Mouse (Mus musculus): ENCODE measurements at regions not wholly inside any gene's neighbourhood (a gene's known extent, or its start where the extent isn't known, plus 50 kb on each side); places are given as distances from the start of the nearest gene placed in this dataset.

- DNase-seq: peak; percentile 3
Measured at GRCm38 (mm10) chr16:42808864-42809263, 66.8 kb upstream of the Zbtb20 start.

- DNase-seq: no peak
Measured at GRCm38 (mm10) chr16:42807536-42807935, 68.1 kb upstream of the Zbtb20 start.

GRCm38 (mm10) chr16:42803609-42804008 lies 72.1 kb upstream of the Zbtb20 start:
- DNase-seq: no peak

GRCm38 (mm10) chr16:42792571-42792970 lies 83.1 kb upstream of the Zbtb20 start:
- no peak for DNase-seq

- no peak for DNase-seq
Measured at GRCm38 (mm10) chr16:42784712-42785111, 91.0 kb upstream of the Zbtb20 start.

- DNase-seq: no peak
Measured at GRCm38 (mm10) chr16:42784031-42784430, 91.7 kb upstream of the Zbtb20 start.

- DNase-seq: peak; percentile 70
Measured at GRCm38 (mm10) chr16:42782091-42782679, 93.5 kb upstream of the Zbtb20 start.

GRCm38 (mm10) chr16:42781096-42782071 lies 94.3 kb upstream of the Zbtb20 start:
- DNase-seq: peak; percentile 33

GRCm38 (mm10) chr16:42779957-42780356 lies 95.7 kb upstream of the Zbtb20 start:
- DNase-seq: peak; percentile 8

GRCm38 (mm10) chr16:42772640-42773039 lies 103.0 kb upstream of the Zbtb20 start:
- peak; percentile 16 for DNase-seq

GRCm38 (mm10) chr16:42770199-42770598 lies 105.5 kb upstream of the Zbtb20 start:
- DNase-seq: no peak

GRCm38 (mm10) chr16:42748681-42749080 lies 127.0 kb upstream of the Zbtb20 start:
- no peak for DNase-seq

- no peak for DNase-seq
Measured at GRCm38 (mm10) chr16:42745943-42746675, 129.6 kb upstream of the Zbtb20 start.

GRCm38 (mm10) chr16:42743538-42743937 lies 132.1 kb upstream of the Zbtb20 start:
- no peak for DNase-seq

- DNase-seq: no peak
Measured at GRCm38 (mm10) chr16:42743120-42743519, 132.6 kb upstream of the Zbtb20 start.

- DNase-seq: no peak
Measured at GRCm38 (mm10) chr16:42727826-42728225, 147.9 kb upstream of the Zbtb20 start.

- no peak for DNase-seq
Measured at GRCm38 (mm10) chr16:42719915-42720314, 155.8 kb upstream of the Zbtb20 start.

- no peak for DNase-seq
Measured at GRCm38 (mm10) chr16:42718452-42718851, 157.2 kb upstream of the Zbtb20 start.

GRCm38 (mm10) chr16:42717828-42718412 lies 157.8 kb upstream of the Zbtb20 start:
- no peak for DNase-seq

GRCm38 (mm10) chr16:42717075-42717827 lies 158.4 kb upstream of the Zbtb20 start:
- DNase-seq: no peak

- no peak for DNase-seq
Measured at GRCm38 (mm10) chr16:42702676-42703075, 173.0 kb upstream of the Zbtb20 start.

- DNase-seq: no peak
Measured at GRCm38 (mm10) chr16:42681196-42681595, 194.5 kb upstream of the Zbtb20 start.

Data from lung, postnatal 36 days (tissue).